Mouse (Mus musculus): ENCODE data around the gene 4930524B15Rik.
"Not testable (repeated sequence)": the region's sequence is repeated elsewhere in the genome, so short reads cannot be mapped to it uniquely, and the experiment has no call there.

The 4930524B15Rik gene

GRCm38 (mm10) chr11:31965256-31966134 is at the start of gene 4930524B15Rik:
TSS of gene 4930524B15Rik (plus strand) at chr11:31965592.
- no peak for DNase-seq

GRCm38 (mm10) chr11:31917769-31918168 is 47.6 kb upstream of the 4930524B15Rik start:
- DNase-seq, result no peak

- DNase-seq, result no peak
Observed at GRCm38 (mm10) chr11:31930051-31930450, 35.3 kb upstream of the 4930524B15Rik start.

GRCm38 (mm10) chr11:31935652-31936051 is 29.7 kb upstream of the 4930524B15Rik start:
- no peak for DNase-seq

GRCm38 (mm10) chr11:31936910-31937525 is 28.4 kb upstream of the 4930524B15Rik start:
- DNase-seq, result no peak

GRCm38 (mm10) chr11:31940898-31941639 is 24.3 kb upstream of the 4930524B15Rik start:
- DNase-seq, result no peak

GRCm38 (mm10) chr11:31941640-31942638 is 23.5 kb upstream of the 4930524B15Rik start:
- DNase-seq, result peak; percentile 57 to 63

- DNase-seq, result peak; percentile 30 to 61
Observed at GRCm38 (mm10) chr11:31945471-31945870, 19.9 kb upstream of the 4930524B15Rik start.

- DNase-seq, result peak; percentile 34 to 52
Observed at GRCm38 (mm10) chr11:31948462-31949330, 16.7 kb upstream of the 4930524B15Rik start.

GRCm38 (mm10) chr11:31949331-31949785 is 16.0 kb upstream of the 4930524B15Rik start:
- peak; percentile 59 to 69 for DNase-seq

- no peak for DNase-seq
Observed at GRCm38 (mm10) chr11:31960071-31960470, 5.3 kb upstream of the 4930524B15Rik start.

- DNase-seq, result no peak
Observed at GRCm38 (mm10) chr11:31963993-31964392, 1.4 kb upstream of the 4930524B15Rik start.

- DNase-seq, result no peak
Observed at GRCm38 (mm10) chr11:31974132-31974531, 8.7 kb downstream of the 4930524B15Rik start.

GRCm38 (mm10) chr11:31974826-31975225 is 9.4 kb downstream of the 4930524B15Rik start:
- DNase-seq, result no peak

- DNase-seq, result no peak
Observed at GRCm38 (mm10) chr11:31975678-31976077, 10.3 kb downstream of the 4930524B15Rik start.

- no peak for DNase-seq
Observed at GRCm38 (mm10) chr11:31976137-31976536, 10.7 kb downstream of the 4930524B15Rik start.

GRCm38 (mm10) chr11:31980089-31980488 is 14.7 kb downstream of the 4930524B15Rik start:
- DNase-seq, result not testable (repeated sequence)

GRCm38 (mm10) chr11:31981830-31982229 is 16.4 kb downstream of the 4930524B15Rik start:
- DNase-seq, result no peak

- DNase-seq, result not testable (repeated sequence)
Observed at GRCm38 (mm10) chr11:31982247-31982943, 17.0 kb downstream of the 4930524B15Rik start.

- DNase-seq, result no peak
Observed at GRCm38 (mm10) chr11:31983249-31983648, 17.9 kb downstream of the 4930524B15Rik start.
